Mouse (Mus musculus): ENCODE data around the gene Fgf22. TPM values are rescaled to one million over a fixed set of nuclear protein-coding genes. Genes with fewer than 3 reads are reported as not detected.
A peak's percentile ranks its signal among the peaks of the same experiment; 100 is the strongest.

The Fgf22 gene
- polyA plus RNA-seq, 1 experiment from 2014 or later, result 0.12 TPM

DNA sequence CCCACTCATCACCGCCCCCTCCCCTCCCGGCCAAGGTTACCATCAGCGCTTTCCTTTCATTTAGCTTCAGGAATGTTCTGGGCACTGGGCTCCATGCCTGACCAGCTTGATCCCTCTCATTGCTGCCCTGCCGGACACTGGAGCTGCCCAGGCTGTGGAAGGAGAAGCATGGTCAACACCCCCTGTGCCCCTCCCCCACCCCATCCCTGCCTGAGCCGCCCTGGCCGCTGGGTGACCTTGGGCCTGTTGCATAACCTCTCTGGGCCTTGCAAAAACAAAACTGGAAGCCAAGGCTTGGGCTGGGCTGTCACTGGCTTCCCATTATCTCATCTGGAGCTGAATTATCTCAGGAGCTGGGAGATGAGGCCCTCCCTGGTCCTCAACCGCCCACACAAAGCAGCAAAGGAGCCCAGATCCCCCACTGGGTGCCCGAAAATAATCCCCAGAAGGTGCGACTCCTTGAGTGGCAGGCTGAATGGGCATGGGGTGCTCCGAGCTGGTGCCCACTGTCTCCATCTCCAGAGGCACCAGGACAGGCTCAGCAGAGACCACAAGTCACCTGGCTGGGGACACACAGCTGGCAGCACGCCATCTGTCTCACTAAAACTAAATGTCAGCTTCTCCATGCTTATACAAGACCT is 47.6 kb downstream of the Fgf22 start:
- H3K27me3 ChIP-seq (ENCODE audit: control insufficient read depth, insufficient read depth, low read length), result no peaks in the 10 kb centered on the region
- peak overlapping the region; percentile 16; the same call in 1 of the 2 replicates for H3K4me2 ChIP-seq (ENCODE audit: low read length)
- no peaks in the 10 kb centered on the region for H3K36me3 ChIP-seq (ENCODE audit: control insufficient read depth, insufficient read depth, low read length)
- peak; percentile 11; the same call in 1 of the 2 replicates for ATAC-seq (ENCODE audit: insufficient number of reproducible peaks, insufficient read depth, low FRiP score, low read depth)
- no peaks in the 10 kb centered on the region for H3K9me3 ChIP-seq (ENCODE audit: control insufficient read depth, low read length)
- no peak overlapping the region for H3K4me3 ChIP-seq (ENCODE audit: control insufficient read depth in 1 of 2, insufficient read depth in 1 of 2, low read depth in 1 of 2, low read length in 2 of 2)
- 25% methylated on average over 11 of the region's 11 CpGs for WGBS
- peaks cover 25 to 28% of the 10 kb centered on the region in 2 experiments for H3K4me1 ChIP-seq (ENCODE audit: control insufficient read depth in 2 of 2, insufficient read depth in 2 of 2, low read length in 2 of 2)
- H3K9ac ChIP-seq (ENCODE audit: low read length), result peak overlapping the region; percentile 41
- H3K27ac ChIP-seq (replicated peaks in 1 of 2; ENCODE audit: control insufficient read depth in 1 of 2, insufficient read depth in 1 of 2, low read depth in 2 of 2, low read length in 2 of 2), result peak overlapping the region in 1 of 2 experiments; percentile 62; a peak in 2 of 4 replicates

DNA sequence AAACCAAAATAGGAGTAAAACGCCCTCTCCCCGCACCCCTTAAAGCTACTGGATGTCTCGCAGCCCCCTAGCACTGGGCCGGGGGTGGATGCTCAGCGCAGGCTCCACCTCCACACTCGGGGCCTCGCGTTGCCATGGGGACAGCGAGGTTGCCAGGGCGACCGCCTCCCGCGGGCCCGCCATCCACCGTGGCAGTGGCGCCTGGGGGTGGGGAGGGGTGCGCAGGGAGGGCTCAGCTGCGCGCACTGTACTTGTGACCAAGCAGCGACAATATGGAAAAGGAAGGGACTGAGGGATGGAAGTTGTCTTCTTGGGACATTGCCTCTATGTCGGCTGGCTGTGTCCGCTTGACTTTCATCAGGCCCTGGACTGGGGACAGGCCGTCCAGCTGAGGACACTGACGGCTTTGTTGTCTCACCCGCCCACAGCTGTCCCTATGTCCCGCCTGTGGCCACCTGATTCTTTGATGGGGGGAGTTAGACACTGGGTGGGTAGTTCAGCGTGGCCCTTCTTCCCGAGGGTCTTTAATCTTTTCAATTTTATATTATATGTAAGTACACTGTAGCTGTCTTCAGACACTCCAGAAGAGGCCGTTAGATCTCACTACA is 48.9 kb downstream of the Fgf22 start:
- WGBS, result 15% methylated on average over 29 of the region's 29 CpGs
- Histone ChIP-seq H3K4me3 (ENCODE audit: control insufficient read depth in 1 of 2, insufficient read depth in 1 of 2, low read depth in 1 of 2, low read length in 2 of 2) (no peak overlapping the region), H3K9me3 (ENCODE audit: control insufficient read depth, low read length) (no peaks in the 10 kb centered on the region), H3K36me3 (ENCODE audit: control insufficient read depth, insufficient read depth, low read length) (peaks cover 5% of the 10 kb centered on the region; the same call in 1 of the 2 replicates), H3K9ac (ENCODE audit: low read length) (peak overlapping the region; percentile 16; the same call in 1 of the 2 replicates), H3K27ac (replicated peaks in 1 of 2; ENCODE audit: control insufficient read depth in 1 of 2, insufficient read depth in 1 of 2, low read depth in 2 of 2, low read length in 2 of 2) (no peak overlapping the region; a peak in 1 of 4 replicates), H3K4me2 (ENCODE audit: low read length) (peak overlapping the region; percentile 25; the same call in 1 of the 2 replicates), H3K4me1 (ENCODE audit: control insufficient read depth in 2 of 2, insufficient read depth in 2 of 2, low read length in 2 of 2) (peaks cover 25 to 28% of the 10 kb centered on the region in 2 experiments), H3K27me3 (ENCODE audit: control insufficient read depth, insufficient read depth, low read length) (no peaks in the 10 kb centered on the region)
- no peak for ATAC-seq (ENCODE audit: insufficient number of reproducible peaks, insufficient read depth, low FRiP score, low read depth)

DNA sequence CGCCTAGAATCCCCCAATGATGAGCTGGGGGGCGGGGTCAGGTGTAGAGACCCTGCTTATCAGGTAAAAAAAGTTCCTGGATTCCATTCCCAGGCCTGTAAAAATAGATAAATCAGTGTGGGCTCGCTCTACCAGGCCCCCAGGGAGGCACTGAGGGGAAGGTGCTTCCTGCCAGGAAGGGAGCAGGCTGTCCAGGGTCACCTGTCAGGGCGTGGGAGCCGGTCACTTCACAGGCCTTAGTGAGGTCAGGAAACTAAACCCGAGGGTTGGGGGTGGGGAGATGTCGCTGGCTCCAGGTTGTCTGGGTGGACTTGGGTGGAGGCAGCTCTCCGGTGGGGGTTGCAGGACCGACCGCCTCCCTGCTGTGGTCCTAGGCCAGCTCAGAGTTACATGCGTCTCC is 50.8 kb downstream of the Fgf22 start:
- H3K9ac ChIP-seq (ENCODE audit: low read length), result no peak overlapping the region
- 30% methylated on average over 11 of the region's 11 CpGs for WGBS
- peak overlapping the region; percentile 29 to 75; a peak in 3 of 4 replicates for H3K27ac ChIP-seq (replicated peaks in 1 of 2; ENCODE audit: control insufficient read depth in 1 of 2, insufficient read depth in 1 of 2, low read depth in 2 of 2, low read length in 2 of 2)
- no peaks in the 10 kb centered on the region for H3K27me3 ChIP-seq (ENCODE audit: control insufficient read depth, insufficient read depth, low read length)
- H3K9me3 ChIP-seq (ENCODE audit: control insufficient read depth, low read length), result no peaks in the 10 kb centered on the region
- peak; percentile 69 for ATAC-seq (ENCODE audit: insufficient number of reproducible peaks, insufficient read depth, low FRiP score, low read depth)
- H3K4me3 ChIP-seq (ENCODE audit: control insufficient read depth in 1 of 2, insufficient read depth in 1 of 2, low read depth in 1 of 2, low read length in 2 of 2), result peak overlapping the region in 1 of 2 experiments; percentile 12; a peak in 2 of 4 replicates
- peaks cover 25 to 28% of the 10 kb centered on the region in 2 experiments for H3K4me1 ChIP-seq (ENCODE audit: control insufficient read depth in 2 of 2, insufficient read depth in 2 of 2, low read length in 2 of 2)
- peak overlapping the region; percentile 47 for H3K4me2 ChIP-seq (ENCODE audit: low read length)
- peaks cover 17% of the 10 kb centered on the region for H3K36me3 ChIP-seq (ENCODE audit: control insufficient read depth, insufficient read depth, low read length)

DNA sequence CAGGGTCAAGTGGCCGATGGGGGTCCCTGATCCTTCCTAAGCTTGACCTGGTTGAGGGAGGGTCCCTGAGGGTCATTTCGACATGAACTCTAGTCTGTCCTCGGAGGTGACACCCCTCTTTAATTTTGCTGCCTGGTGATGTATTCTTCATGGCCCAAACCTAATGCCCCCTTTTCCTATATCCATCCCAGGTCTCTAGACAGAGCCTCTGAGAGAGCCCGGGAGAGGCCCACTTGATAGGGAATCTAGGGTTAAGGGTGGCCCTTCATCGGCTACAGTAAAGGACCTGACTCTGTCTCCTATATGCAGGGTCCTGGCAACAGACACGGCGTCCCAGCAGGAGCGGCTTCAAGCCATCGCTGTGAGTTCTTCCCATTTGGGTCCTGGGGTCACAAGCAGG is 51.5 kb downstream of the Fgf22 start:
- no peak for ATAC-seq (ENCODE audit: insufficient number of reproducible peaks, insufficient read depth, low FRiP score, low read depth)
- Histone ChIP-seq H3K4me3 (ENCODE audit: control insufficient read depth in 1 of 2, insufficient read depth in 1 of 2, low read depth in 1 of 2, low read length in 2 of 2) (peak overlapping the region in 1 of 2 experiments; percentile 12; a peak in 2 of 4 replicates), H3K27me3 (ENCODE audit: control insufficient read depth, insufficient read depth, low read length) (no peaks in the 10 kb centered on the region), H3K9ac (ENCODE audit: low read length) (peak overlapping the region; percentile 60; the same call in 1 of the 2 replicates), H3K36me3 (ENCODE audit: control insufficient read depth, insufficient read depth, low read length) (peaks cover 21% of the 10 kb centered on the region), H3K27ac (replicated peaks in 1 of 2; ENCODE audit: control insufficient read depth in 1 of 2, insufficient read depth in 1 of 2, low read depth in 2 of 2, low read length in 2 of 2) (peak overlapping the region; percentile 29 to 75), H3K4me1 (ENCODE audit: control insufficient read depth in 2 of 2, insufficient read depth in 2 of 2, low read length in 2 of 2) (peaks cover 25 to 28% of the 10 kb centered on the region in 2 experiments), H3K9me3 (ENCODE audit: control insufficient read depth, low read length) (no peaks in the 10 kb centered on the region), H3K4me2 (ENCODE audit: low read length) (peak overlapping the region; percentile 47)
- WGBS, result 69% methylated on average over 9 of the region's 9 CpGs

DNA sequence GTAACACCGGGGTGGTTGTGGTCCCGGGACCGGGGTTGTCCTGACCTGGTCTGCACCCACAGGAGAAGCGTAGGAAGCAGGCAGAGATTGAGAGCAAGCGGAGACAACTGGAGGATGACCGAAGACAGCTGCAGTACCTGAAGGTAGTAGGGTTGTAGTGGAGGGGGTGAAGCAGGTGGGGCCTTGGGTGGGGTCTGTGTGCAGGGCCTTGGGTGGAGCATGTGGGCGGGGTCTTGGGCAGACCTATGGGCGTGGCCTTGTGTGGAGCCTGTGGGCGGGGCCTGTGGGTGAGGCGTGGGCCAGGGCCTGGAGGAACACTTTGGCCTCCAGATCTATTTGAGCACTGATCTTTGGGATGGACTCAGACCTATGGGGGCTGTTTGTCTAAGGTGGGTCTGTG is 52.1 kb downstream of the Fgf22 start:
- peak overlapping the region; percentile 60; the same call in 1 of the 2 replicates for H3K9ac ChIP-seq (ENCODE audit: low read length)
- no peaks in the 10 kb centered on the region for H3K9me3 ChIP-seq (ENCODE audit: control insufficient read depth, low read length)
- peak overlapping the region; percentile 0 to 10; a peak in 2 of 4 replicates for H3K4me3 ChIP-seq (ENCODE audit: control insufficient read depth in 1 of 2, insufficient read depth in 1 of 2, low read depth in 1 of 2, low read length in 2 of 2)
- peak overlapping the region; percentile 47 for H3K4me2 ChIP-seq (ENCODE audit: low read length)
- 72% methylated on average over 10 of the region's 10 CpGs for WGBS
- peak; percentile 8; the same call in 1 of the 2 replicates for ATAC-seq (ENCODE audit: insufficient number of reproducible peaks, insufficient read depth, low FRiP score, low read depth)
- peaks cover 22 to 24% of the 10 kb centered on the region in 2 experiments for H3K4me1 ChIP-seq (ENCODE audit: control insufficient read depth in 2 of 2, insufficient read depth in 2 of 2, low read length in 2 of 2)
- H3K27me3 ChIP-seq (ENCODE audit: control insufficient read depth, insufficient read depth, low read length), result no peaks in the 10 kb centered on the region
- H3K27ac ChIP-seq (replicated peaks in 1 of 2; ENCODE audit: control insufficient read depth in 1 of 2, insufficient read depth in 1 of 2, low read depth in 2 of 2, low read length in 2 of 2), result peak overlapping the region; percentile 46 to 75
- peaks cover 24% of the 10 kb centered on the region for H3K36me3 ChIP-seq (ENCODE audit: control insufficient read depth, insufficient read depth, low read length)

DNA sequence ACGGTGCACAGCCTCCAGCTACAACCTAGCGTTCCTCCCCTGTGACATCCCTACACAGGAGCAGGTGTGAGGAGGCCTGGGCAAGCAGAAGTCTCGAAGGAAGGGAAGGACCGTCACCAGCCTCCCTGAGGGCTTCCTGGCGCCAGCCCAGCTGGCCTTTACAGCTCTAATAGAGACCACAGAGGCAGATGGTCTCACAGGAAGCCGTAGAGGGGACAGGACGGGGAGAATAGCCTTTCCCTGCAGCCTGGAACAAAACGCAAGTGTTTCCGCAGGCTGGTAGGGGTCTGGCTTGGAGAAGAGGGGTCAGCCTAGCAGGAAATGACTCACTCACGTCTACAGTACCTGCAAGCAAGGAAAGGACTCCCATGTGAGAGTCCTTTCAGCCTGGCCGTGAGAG is 53.0 kb downstream of the Fgf22 start:
- H3K9ac ChIP-seq (ENCODE audit: low read length), result 0 out of 2 replicates have a peak overlapping the region, but pooled peaks have one; percentile 2
- H3K27ac ChIP-seq (replicated peaks in 1 of 2; ENCODE audit: control insufficient read depth in 1 of 2, insufficient read depth in 1 of 2, low read depth in 2 of 2, low read length in 2 of 2), result peak overlapping the region; percentile 69 to 75
- peak overlapping the region in 1 of 2 experiments; percentile 20; a peak in 2 of 4 replicates for H3K4me3 ChIP-seq (ENCODE audit: control insufficient read depth in 1 of 2, insufficient read depth in 1 of 2, low read depth in 1 of 2, low read length in 2 of 2)
- peak overlapping the region; percentile 47 for H3K4me2 ChIP-seq (ENCODE audit: low read length)
- no peaks in the 10 kb centered on the region for H3K27me3 ChIP-seq (ENCODE audit: control insufficient read depth, insufficient read depth, low read length)
- H3K9me3 ChIP-seq (ENCODE audit: control insufficient read depth, low read length), result no peaks in the 10 kb centered on the region
- peaks cover 14 to 15% of the 10 kb centered on the region in 2 experiments for H3K4me1 ChIP-seq (ENCODE audit: control insufficient read depth in 2 of 2, insufficient read depth in 2 of 2, low read length in 2 of 2)
- H3K36me3 ChIP-seq (ENCODE audit: control insufficient read depth, insufficient read depth, low read length), result peaks cover 30% of the 10 kb centered on the region
- ATAC-seq (ENCODE audit: insufficient number of reproducible peaks, insufficient read depth, low FRiP score, low read depth), result 0 out of 2 replicates have a peak, but pooled peaks have one; percentile 8
- WGBS, result 67% methylated on average over 11 of the region's 11 CpGs
